Mouse (Mus musculus) ovary, adult 10 weeks (tissue): ENCODE results near the gene Rnf182. TPM values are rescaled to one million over a fixed set of nuclear protein-coding genes. Genes with fewer than 3 reads are reported as not detected.

ENCODE experiments used
- polyA plus RNA-seq: library from polyadenylated mRNA; stranded (reverse); fragments of 350-450 nt; fragmentation: Illumina TruSeq; extraction: RNeasy Lipid Tissue Mini Kit (QIAGEN cat#74804); gene quantifications from one replicate; pipeline ENCODE4 v1.2.3, GENCODE M21; 2014

Rnf182 gene
- 6.7 TPM for polyA plus RNA-seq

DNA sequence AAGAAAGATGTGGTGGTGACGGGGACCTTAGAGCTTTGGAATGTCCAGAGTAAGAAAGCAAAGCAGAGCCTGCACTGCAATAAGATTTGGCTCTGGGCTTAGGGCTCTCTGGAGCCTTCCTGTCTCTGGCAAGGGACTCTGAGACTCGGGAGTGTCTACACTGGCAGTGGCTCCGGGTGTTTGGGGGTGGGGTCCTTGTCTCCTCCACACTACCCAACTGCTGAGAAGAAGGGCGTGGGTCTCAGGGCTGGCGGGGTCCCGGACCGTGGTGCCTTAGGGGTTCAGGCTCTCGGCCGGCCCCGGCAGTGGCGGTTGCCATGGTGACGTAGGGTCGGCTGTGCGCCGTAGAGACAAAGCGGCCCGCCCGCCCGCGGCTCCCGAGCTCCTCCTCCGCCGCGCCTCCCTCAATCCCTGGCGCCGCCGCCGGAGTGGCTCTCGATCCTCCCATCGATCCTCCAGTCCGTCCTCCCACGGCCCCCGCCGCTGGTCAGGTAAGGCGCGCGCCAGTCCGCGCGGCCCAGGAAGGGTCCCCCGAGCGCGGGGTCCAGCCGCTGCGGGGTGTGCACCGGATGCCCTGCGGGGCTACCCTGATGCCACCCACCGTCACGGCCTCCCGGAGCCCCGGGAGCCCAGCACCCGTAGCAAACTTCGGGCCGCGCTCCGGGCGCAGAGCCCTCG is at the start of gene Rnf182:
Gene Rnf182 (plus strand): TSS at position 134 of the 678 bp plus-strand sequence.

Other genes starting within 250 kb of the Rnf182 start
- gene Nol7, start 217.3 kb upstream of the Rnf182 start, polyA plus RNA-seq: 338 TPM
- 154 TPM for gene Ranbp9, start 134.4 kb upstream of the Rnf182 start, polyA plus RNA-seq
- 31.6 TPM for gene Mcur1, start 55.5 kb upstream of the Rnf182 start, polyA plus RNA-seq
- gene Cd83, start 169.1 kb downstream of the Rnf182 start, polyA plus RNA-seq: 11.9 TPM